Mouse (Mus musculus) stomach, embryonic 16.5 days (tissue): Measurements from ENCODE around the gene Plcd3. TPM values are rescaled to one million over a fixed set of nuclear protein-coding genes. Genes with fewer than 3 reads are reported as not detected.
A peak's percentile ranks its signal among the peaks of the same experiment; 100 is the strongest.

Experiments
- ATAC-seq: fragments of 200-750 bp; cut with Nextera tagmentation; 2 replicates; pipeline ENCODE4 v1.8.0; 2017; ENCODE audit warnings: moderate number of reproducible peaks, moderate TSS enrichment; ENCODE audit not compliant: insufficient read depth, low FRiP score
- H3K27ac ChIP-seq: fragments of 300-500 bp; sonication (generic); 2 replicates; pipeline ENCODE4 v1.5.1; 2014; ENCODE audit warnings: low read length
- H3K27me3 ChIP-seq: fragments of 300-500 bp; sonication (generic); 2 replicates; pipeline ENCODE4 v1.6.1; 2014; ENCODE audit warnings: low read length, control low read depth, mixed read lengths; ENCODE audit not compliant: control insufficient read depth, insufficient read depth
- H3K36me3 ChIP-seq: fragments of 300-500 bp; sonication (generic); 2 replicates; pipeline ENCODE4 v1.6.1; 2014; ENCODE audit warnings: low read length; ENCODE audit not compliant: control insufficient read depth, insufficient read depth
- H3K4me1 ChIP-seq: fragments of 300-500 bp; sonication (generic); 2 replicates; pipeline ENCODE4 v1.6.1; 2014; ENCODE audit warnings: low read length, control low read depth, mixed read lengths; ENCODE audit not compliant: control insufficient read depth, insufficient read depth
- H3K4me2 ChIP-seq: fragments of 300-500 bp; sonication (generic); 2 replicates; pipeline ENCODE4 v1.6.1; 2014; ENCODE audit warnings: low read depth, low read length, mixed read lengths
- H3K4me3 ChIP-seq: fragments of 300-500 bp; sonication (generic); replicated peaks from 2 replicates; pipeline ENCODE4 v1.5.1; 2014; ENCODE audit warnings: mild to moderate bottlenecking, low read length
- H3K9ac ChIP-seq: fragments of 300-500 bp; sonication (generic); 2 replicates; pipeline ENCODE4 v1.6.1; 2014; ENCODE audit warnings: low read length
- H3K9me3 ChIP-seq: fragments of 300-500 bp; sonication (generic); replicated peaks from 2 replicates; pipeline ENCODE4 v1.6.1; 2016; ENCODE audit warnings: low read length, control low read depth; ENCODE audit not compliant: control insufficient read depth
- WGBS: fragments of 180-500 bp; shearing (Covaris S2); extraction: QIAGEN DNeasy Blood & Tissue Kit; methylation state at CpG from one replicate; pipeline ENCODE4 v1.1.7; 2014; 5-methylcytosine and 5-hydroxymethylcytosine counted together
- polyA plus RNA-seq: library from polyadenylated mRNA; unstranded; fragments of >200 nt; fragmentation: Nextera tagmentation; extraction: Ambion mirVana; gene quantifications from 2 replicates; pipeline ENCODE4 v1.2.1, GENCODE M21; 2015

Plcd3 gene
- polyA plus RNA-seq, 1 experiment from 2014 or later = 5.2 TPM

GRCm38 (mm10) chr11:103058499-103059085, 42.9 kb downstream of the Plcd3 start:
- Histone ChIP-seq H3K36me3 (peaks cover 29% of the 10 kb centered on the region), H3K4me2 (no peak overlapping the region)
- WGBS = 68% methylated on average over 3 of the region's 3 CpGs

GRCm38 (mm10) chr11:103056636-103057035, 44.8 kb downstream of the Plcd3 start:
- ATAC-seq = no peak
- 98% methylated on average over 7 of the region's 7 CpGs for WGBS
- Histone ChIP-seq H3K9me3 (no peaks in the 10 kb centered on the region), H3K27ac (no peak overlapping the region), H3K4me3 (no peak overlapping the region), H3K36me3 (peaks cover 30% of the 10 kb centered on the region), H3K4me2 (no peak overlapping the region), H3K4me1 (no peaks in the 10 kb centered on the region), H3K9ac (no peak overlapping the region), H3K27me3 (no peaks in the 10 kb centered on the region)

More at GRCm38 (mm10) chr11:103058499-103059085, 42.9 kb downstream of the Plcd3 start:
- no peak for ATAC-seq
- H3K9me3 ChIP-seq = no peaks in the 10 kb centered on the region
- H3K4me1 ChIP-seq = no peaks in the 10 kb centered on the region
- no peaks in the 10 kb centered on the region for H3K27me3 ChIP-seq
- no peak overlapping the region for H3K9ac ChIP-seq
- no peak overlapping the region for H3K27ac ChIP-seq
- no peak overlapping the region for H3K4me3 ChIP-seq

- no peak for ATAC-seq
- H3K27me3 ChIP-seq = no peaks in the 10 kb centered on the region
- H3K9me3 ChIP-seq = no peaks in the 10 kb centered on the region
- no peak overlapping the region for H3K27ac ChIP-seq
- no peaks in the 10 kb centered on the region for H3K4me1 ChIP-seq
- no peak overlapping the region for H3K9ac ChIP-seq
- H3K4me3 ChIP-seq = no peak overlapping the region
- H3K36me3 ChIP-seq = peaks cover 28% of the 10 kb centered on the region
- 50% methylated on average over 6 of the region's 6 CpGs for WGBS
- H3K4me2 ChIP-seq = no peak overlapping the region
These were observed 46.7 kb downstream of the Plcd3 start for GRCm38 (mm10) chr11:103054798-103055197.

- Histone ChIP-seq H3K27ac (no peak overlapping the region), H3K9ac (no peak overlapping the region), H3K9me3 (no peaks in the 10 kb centered on the region), H3K36me3 (peaks cover 23% of the 10 kb centered on the region), H3K4me2 (no peak overlapping the region), H3K27me3 (no peaks in the 10 kb centered on the region), H3K4me3 (no peak overlapping the region), H3K4me1 (no peaks in the 10 kb centered on the region)
- ATAC-seq = no peak
- 87% methylated on average over 18 of the region's 18 CpGs for WGBS
These were observed 48.0 kb downstream of the Plcd3 start for GRCm38 (mm10) chr11:103053191-103054076.

GRCm38 (mm10) chr11:103052078-103052477, 49.4 kb downstream of the Plcd3 start:
- Histone ChIP-seq H3K36me3 (peaks cover 23% of the 10 kb centered on the region), H3K27ac (no peak overlapping the region), H3K27me3 (no peaks in the 10 kb centered on the region), H3K9ac (no peak overlapping the region), H3K4me2 (no peak overlapping the region), H3K4me1 (no peaks in the 10 kb centered on the region), H3K4me3 (no peak overlapping the region), H3K9me3 (no peaks in the 10 kb centered on the region)
- no peak for ATAC-seq
- WGBS = 93% methylated on average over 6 of the region's 6 CpGs

- ATAC-seq = 0 out of 2 replicates have a peak, but pooled peaks have one; percentile 53
- H3K27me3 ChIP-seq = no peaks in the 10 kb centered on the region
- no peak overlapping the region for H3K4me2 ChIP-seq
- no peak overlapping the region for H3K4me3 ChIP-seq
- no peaks in the 10 kb centered on the region for H3K9me3 ChIP-seq
- H3K9ac ChIP-seq = no peak overlapping the region
- no peaks in the 10 kb centered on the region for H3K4me1 ChIP-seq
- peaks cover 23% of the 10 kb centered on the region for H3K36me3 ChIP-seq
- peak overlapping the region; percentile 22; the same call in 1 of the 2 replicates for H3K27ac ChIP-seq
- 48% methylated on average over 8 of the region's 8 CpGs for WGBS
These were observed 50.2 kb downstream of the Plcd3 start for GRCm38 (mm10) chr11:103051249-103051691.

- Histone ChIP-seq H3K4me3 (no peak overlapping the region), H3K27ac (no peak overlapping the region), H3K4me1 (no peaks in the 10 kb centered on the region), H3K36me3 (peaks cover 15% of the 10 kb centered on the region), H3K27me3 (no peaks in the 10 kb centered on the region), H3K4me2 (no peak overlapping the region), H3K9ac (no peak overlapping the region), H3K9me3 (no peaks in the 10 kb centered on the region)
- ATAC-seq = no peak
- 91% methylated on average over 9 of the region's 9 CpGs for WGBS
These were observed 51.3 kb downstream of the Plcd3 start for GRCm38 (mm10) chr11:103050153-103050552.

GRCm38 (mm10) chr11:103049611-103050010, 51.8 kb downstream of the Plcd3 start:
- Histone ChIP-seq H3K9ac (no peak overlapping the region), H3K4me1 (no peaks in the 10 kb centered on the region), H3K36me3 (peaks cover 17% of the 10 kb centered on the region), H3K27ac (no peak overlapping the region), H3K9me3 (no peaks in the 10 kb centered on the region), H3K4me3 (no peak overlapping the region), H3K27me3 (no peaks in the 10 kb centered on the region), H3K4me2 (no peak overlapping the region)
- 88% methylated on average over 5 of the region's 5 CpGs for WGBS
- ATAC-seq = no peak

- Histone ChIP-seq H3K4me1 (no peaks in the 10 kb centered on the region), H3K4me3 (no peak overlapping the region), H3K9ac (no peak overlapping the region), H3K9me3 (no peaks in the 10 kb centered on the region), H3K27me3 (no peaks in the 10 kb centered on the region), H3K4me2 (no peak overlapping the region), H3K27ac (no peak overlapping the region), H3K36me3 (peaks cover 23% of the 10 kb centered on the region)
- 77% methylated on average over 8 of the region's 8 CpGs for WGBS
- no peak for ATAC-seq
These were observed 55.2 kb downstream of the Plcd3 start for GRCm38 (mm10) chr11:103046286-103046685.
